Mouse (Mus musculus) heart, adult 2 months (tissue): ENCODE results near the gene Kcnj4. TPM values are rescaled to one million over a fixed set of nuclear protein-coding genes. Genes with fewer than 3 reads are reported as not detected.

Source experiments
- DNase-seq, 2 experiments: peaks; one replicate each; pipeline ENCODE4 v3.0.0; 2021
- H3K27ac ChIP-seq: fragments of 200-600 bp; 2 replicates; pipeline ENCODE4 v1.8.1; 2022
- H3K27me3 ChIP-seq: fragments of 200-500 bp; 2 replicates; pipeline ENCODE4 v1.6.1; 2012; ENCODE audit warnings: mild to moderate bottlenecking, low read length, inconsistent platforms, mixed read lengths; ENCODE audit not compliant: control insufficient read depth, insufficient read depth
- H3K36me3 ChIP-seq: fragments of 200-500 bp; 2 replicates; pipeline ENCODE4 v1.6.1; 2012; ENCODE audit warnings: low read length, inconsistent platforms; ENCODE audit not compliant: control insufficient read depth, insufficient read depth
- H3K4me1 ChIP-seq: fragments of 200-500 bp; 2 replicates; pipeline ENCODE4 v1.6.1; 2011; ENCODE audit warnings: low read length; ENCODE audit not compliant: control insufficient read depth, insufficient read depth
- H3K4me3 ChIP-seq: fragments of 200-600 bp; 2 replicates; pipeline ENCODE4 v1.8.1; 2022
- H3K79me2 ChIP-seq: fragments of 200-500 bp; replicated peaks from 2 replicates; pipeline ENCODE4 v1.6.1; 2012; ENCODE audit warnings: mild to moderate bottlenecking, inconsistent platforms, low read length, moderate library complexity, mixed read lengths; ENCODE audit not compliant: control insufficient read depth, insufficient read depth
- H3K9ac ChIP-seq: fragments of 200-500 bp; 2 replicates; pipeline ENCODE4 v1.6.1; 2012; ENCODE audit warnings: low read depth, mild to moderate bottlenecking, control low read depth, inconsistent platforms, low read length, mixed read lengths
- CTCF ChIP-seq: fragments of 200-600 bp; IDR thresholded peaks from 2 replicates; pipeline ENCODE4 v1.8.1; 2022; ENCODE audit warnings: antibody characterized with exemption, mild to moderate bottlenecking, moderate library complexity
- EP300 ChIP-seq: fragments of 200-500 bp; IDR thresholded peaks from 2 replicates; pipeline ENCODE4 v1.6.1; 2011; ENCODE audit warnings: low read depth, low read length, control low read depth; ENCODE audit not compliant: insufficient read depth
- POLR2A ChIP-seq: fragments of 200-500 bp; IDR thresholded peaks from 2 replicates; pipeline ENCODE4 v1.6.1; 2011; ENCODE audit warnings: mild to moderate bottlenecking, low read depth, low read length, control low read depth; ENCODE audit not compliant: insufficient read depth
- WGBS: fragments of 180-500 bp; shearing (Covaris S2); methylation state at CpG from one replicate; pipeline ENCODE4 v1.1.7; 2018; 5-methylcytosine and 5-hydroxymethylcytosine counted together
- intact Hi-C: fragments of 180-260 bp; cut with DNase I; formaldehyde crosslinking; loops from one replicate; pipeline ENCODE4 v1.15.1; 2025
- polyA plus RNA-seq: library from polyadenylated mRNA; depleted of rRNA; stranded (reverse); fragments of >200 nt; gene quantifications from 2 replicates; pipeline ENCODE4 v1.2.3, GENCODE M21; 2012
- total RNA-seq, 2 experiments: library from RNA; stranded (reverse); gene quantifications; 2 replicates each; pipeline ENCODE4 v1.2.3; 2021

Kcnj4 gene
- total and polyA plus RNA-seq, 3 experiments: 0.21 to 1.1 (median 0.50) TPM

DNA sequence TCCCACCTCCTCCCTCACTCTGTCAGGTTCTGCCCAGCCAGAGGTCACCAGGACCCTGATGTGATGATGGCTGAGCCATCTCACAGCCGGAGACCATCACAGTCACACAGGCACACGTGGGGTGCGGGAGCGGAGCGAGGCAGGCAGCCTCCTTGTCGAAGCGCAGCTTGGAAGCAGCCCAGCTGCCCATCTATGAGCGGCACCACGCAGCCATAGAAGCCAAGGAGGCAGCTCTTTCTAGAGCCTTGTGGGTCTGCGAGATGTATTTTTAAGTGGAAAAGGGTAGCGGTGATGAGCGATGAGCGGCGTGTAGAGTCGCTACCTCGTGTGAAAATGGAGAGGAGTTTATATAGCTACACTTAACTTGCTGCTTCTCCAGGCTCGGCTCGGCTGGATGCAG lies 11.5 kb downstream of the Kcnj4 start:
- no peaks in the 10 kb centered on the region for H3K79me2 ChIP-seq
- intact Hi-C loops: no loop called here
- H3K36me3 ChIP-seq: no peaks in the 10 kb centered on the region
- no peaks in the 10 kb centered on the region for H3K4me1 ChIP-seq
- WGBS: 40% methylated on average over 18 of the region's 18 CpGs
- H3K9ac ChIP-seq: no peak overlapping the region
- DNase-seq: no peak
- H3K27ac ChIP-seq: no peak overlapping the region
- TF ChIP-seq EP300 (no peak), POLR2A (no peak), CTCF (no peak)
- no peaks in the 10 kb centered on the region; the same call in 1 of the 2 replicates for H3K27me3 ChIP-seq
- H3K4me3 ChIP-seq: no peak overlapping the region

DNA sequence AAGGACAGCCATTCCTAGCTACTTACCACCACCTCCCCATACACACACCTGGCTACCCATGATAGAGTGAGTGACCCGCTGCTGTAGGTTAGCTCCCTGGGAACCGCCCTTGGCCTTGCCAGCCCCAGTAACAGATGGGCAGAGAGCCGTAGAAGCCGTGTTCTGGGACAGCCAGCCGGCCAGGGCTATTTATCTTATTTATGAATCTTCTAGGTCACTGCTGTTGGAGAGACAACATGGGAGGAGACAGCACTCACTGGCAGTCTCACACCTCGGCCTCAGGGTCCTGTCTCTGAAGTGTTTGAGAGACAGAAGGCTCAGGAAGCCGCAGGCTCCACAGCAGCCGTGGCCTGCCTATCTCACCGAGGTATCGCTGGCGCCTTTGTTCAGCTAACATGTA lies 15.6 kb downstream of the Kcnj4 start:
- H3K36me3 ChIP-seq: no peaks in the 10 kb centered on the region
- 69% methylated on average over 11 of the region's 11 CpGs for WGBS
- H3K27ac ChIP-seq: no peak overlapping the region
- no peak for DNase-seq
- H3K4me1 ChIP-seq: no peaks in the 10 kb centered on the region
- H3K9ac ChIP-seq: no peak overlapping the region
- no peaks in the 10 kb centered on the region; the same call in 1 of the 2 replicates for H3K27me3 ChIP-seq
- TF ChIP-seq EP300 (no peak), POLR2A (no peak), CTCF (no peak)
- no peaks in the 10 kb centered on the region for H3K79me2 ChIP-seq
- no peak overlapping the region for H3K4me3 ChIP-seq
- intact Hi-C loops: no loop called here

DNA sequence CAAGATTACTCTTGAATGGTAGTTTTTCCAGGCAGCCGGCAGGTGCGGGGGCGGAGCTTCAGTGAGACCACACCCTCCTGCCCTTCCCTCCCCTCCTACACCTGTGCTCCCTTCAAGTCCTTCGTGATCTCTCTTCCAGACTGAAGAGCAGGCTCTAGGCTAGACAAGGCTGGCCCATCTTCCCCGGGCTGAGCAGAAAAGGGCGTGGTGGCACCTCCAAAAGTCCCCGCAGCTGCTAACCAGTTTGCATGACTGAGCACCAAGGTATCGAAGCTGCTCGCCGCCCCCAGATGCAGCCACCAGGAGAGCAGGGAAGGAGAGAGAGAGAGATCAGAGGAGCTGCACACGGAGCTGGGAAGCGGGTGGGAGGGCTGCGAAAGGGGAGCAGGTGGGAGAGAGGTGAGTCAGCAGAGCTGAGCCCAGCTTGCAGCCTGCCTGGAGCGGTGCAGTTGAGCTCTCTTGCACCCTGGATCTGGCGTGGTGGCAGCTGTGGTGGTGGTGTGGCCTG lies 23.8 kb downstream of the Kcnj4 start:
- H3K27me3 ChIP-seq: no peaks in the 10 kb centered on the region; the same call in 1 of the 2 replicates
- H3K4me3 ChIP-seq: no peak overlapping the region
- H3K9ac ChIP-seq: no peak overlapping the region
- H3K36me3 ChIP-seq: no peaks in the 10 kb centered on the region
- no peaks in the 10 kb centered on the region for H3K4me1 ChIP-seq
- DNase-seq: no peak
- intact Hi-C loops: no loop called here
- H3K79me2 ChIP-seq: no peaks in the 10 kb centered on the region
- no peak overlapping the region for H3K27ac ChIP-seq
- TF ChIP-seq EP300: no peak
- no peak for TF ChIP-seq CTCF
- TF ChIP-seq POLR2A: no peak
- WGBS: 33% methylated on average over 15 of the region's 15 CpGs

DNA sequence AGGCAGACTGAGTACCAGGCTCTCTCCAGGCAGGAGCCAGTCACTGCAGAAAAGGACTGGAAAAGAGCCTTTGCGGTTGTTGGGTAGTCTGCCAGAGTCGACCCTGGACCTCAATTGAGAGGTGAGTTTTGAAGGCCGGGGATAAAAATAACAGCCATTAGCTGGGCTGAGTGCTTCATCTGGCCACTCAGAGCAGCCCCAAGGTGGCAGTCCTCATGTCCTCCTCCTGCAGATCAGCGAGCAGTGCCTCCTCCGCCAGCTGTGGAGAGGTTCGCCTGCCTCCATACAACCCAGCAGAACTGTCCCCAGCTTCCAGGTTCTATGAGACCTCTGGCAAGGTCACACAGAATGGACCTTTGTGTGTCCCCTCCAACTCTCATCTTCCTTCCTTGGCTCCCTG lies 27.8 kb downstream of the Kcnj4 start:
- Histone ChIP-seq H3K27ac (no peak overlapping the region), H3K79me2 (no peaks in the 10 kb centered on the region)
- intact Hi-C loops: no loop called here

GRCm38 (mm10) chr15:79473638-79474355 lies 31.2 kb downstream of the Kcnj4 start:
- 55% methylated on average over 12 of the region's 12 CpGs for WGBS
- TF ChIP-seq CTCF: peak; percentile 38
- TF ChIP-seq EP300: no peak
- H3K27ac ChIP-seq: no peak overlapping the region
- H3K4me1 ChIP-seq: no peaks in the 10 kb centered on the region
- no peaks in the 10 kb centered on the region for H3K36me3 ChIP-seq
- no peak for DNase-seq
- intact Hi-C loops: loop anchor here (5.0 kb wide), 1 partner anchor 134 kb away; the partner anchor contains the start of gene Dmc1
- no peaks in the 10 kb centered on the region; the same call in 1 of the 2 replicates for H3K27me3 ChIP-seq
- no peaks in the 10 kb centered on the region for H3K79me2 ChIP-seq
- no peak overlapping the region for H3K4me3 ChIP-seq
- H3K9ac ChIP-seq: no peak overlapping the region

More for the DNA sequence above, 27.8 kb downstream of the Kcnj4 start:
- Histone ChIP-seq H3K36me3 (no peaks in the 10 kb centered on the region), H3K9ac (no peak overlapping the region), H3K4me1 (no peaks in the 10 kb centered on the region), H3K27me3 (no peaks in the 10 kb centered on the region; the same call in 1 of the 2 replicates), H3K4me3 (no peak overlapping the region)
- WGBS: 34% methylated on average over 6 of the region's 6 CpGs
- TF ChIP-seq EP300 (no peak), CTCF (peak; percentile 14; the same call in 1 of the 2 replicates)
- no peak for DNase-seq

- Histone ChIP-seq H3K4me3 (no peak overlapping the region), H3K36me3 (no peaks in the 10 kb centered on the region), H3K4me1 (no peaks in the 10 kb centered on the region), H3K79me2 (no peaks in the 10 kb centered on the region), H3K9ac (no peak overlapping the region), H3K27ac (no peak overlapping the region), H3K27me3 (no peaks in the 10 kb centered on the region; the same call in 1 of the 2 replicates)
- TF ChIP-seq POLR2A (no peak), CTCF (peak; percentile 52), EP300 (no peak)
- intact Hi-C loops: loop anchor here (5.0 kb wide), 1 partner anchor 134 kb away; the partner anchor contains the start of gene Dmc1
- DNase-seq: no peak
- WGBS: 83% methylated on average over 5 of the region's 5 CpGs
Measured at GRCm38 (mm10) chr15:79473042-79473441, 32.0 kb downstream of the Kcnj4 start.
